Mouse (Mus musculus): ENCODE measurements around the gene Irx3.

Gene Irx3

DNA sequence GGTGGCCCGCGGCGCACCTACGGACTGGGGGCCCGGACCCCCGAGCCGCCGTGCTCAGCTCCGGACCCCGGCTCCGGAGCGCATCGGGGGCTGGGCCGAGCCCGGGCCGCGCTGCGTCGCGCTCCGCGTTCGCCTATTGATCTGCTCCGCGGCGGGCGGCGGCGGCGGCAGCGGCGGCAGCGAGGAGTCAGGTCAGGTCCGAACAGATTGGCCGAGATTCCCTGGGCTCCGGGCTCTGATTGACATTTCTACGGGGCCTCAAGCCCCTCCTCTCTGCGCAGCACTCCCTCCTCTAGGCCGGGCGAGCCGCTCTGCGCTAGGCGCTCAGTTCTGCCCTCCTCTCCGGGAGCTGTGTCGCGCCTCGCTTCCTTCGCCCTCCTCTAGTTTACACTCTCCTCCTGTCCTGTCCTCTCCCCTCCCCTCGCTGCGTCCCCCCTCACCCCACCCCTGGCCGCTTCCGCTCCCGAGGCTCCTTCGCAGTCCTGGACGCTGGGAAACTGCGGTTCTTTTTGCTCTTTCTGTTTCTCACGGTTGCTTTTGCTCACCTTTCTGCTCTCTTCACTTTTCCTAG lies 541 bp downstream of the Irx3 start:
- peak; percentile 83 for DNase-seq (ENCODE audit: low read depth)

DNA sequence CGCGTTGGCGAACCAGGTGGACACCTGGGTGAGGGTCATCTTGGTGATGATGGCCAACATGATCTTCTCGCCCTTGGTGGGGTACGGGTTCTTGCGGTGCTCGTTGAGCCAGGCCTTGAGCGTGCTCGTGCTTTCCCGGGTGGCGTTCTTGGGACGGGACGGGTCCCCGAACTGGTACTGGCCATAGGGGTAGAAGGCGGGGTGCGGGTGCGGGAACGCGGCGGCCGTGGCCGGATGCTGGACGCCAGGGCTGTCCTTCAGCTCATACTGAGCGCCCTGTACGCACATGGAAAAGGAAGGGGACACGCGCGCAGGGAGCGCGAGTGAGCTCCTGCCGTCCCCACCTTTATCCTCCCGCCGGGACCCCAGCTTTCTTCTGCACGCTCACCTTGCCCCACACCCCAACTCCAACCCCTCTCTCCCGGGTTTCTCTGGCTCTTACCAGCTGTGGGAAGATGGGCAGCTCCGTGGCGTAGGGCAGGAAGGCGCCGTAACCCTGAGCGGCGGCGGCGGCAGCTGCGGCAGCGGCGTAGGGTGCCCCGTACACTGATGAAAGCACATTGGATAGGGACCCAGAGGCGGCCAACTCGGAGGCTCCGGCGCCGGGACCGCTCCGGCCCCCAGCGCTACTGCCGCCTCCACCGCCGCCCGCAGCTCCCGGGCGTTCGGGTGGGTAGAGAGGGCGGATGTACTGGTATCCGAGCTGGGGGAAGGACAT lies 1.2 kb downstream of the Irx3 start:
- DNase-seq (ENCODE audit: low read depth), result peak; percentile 41

DNA sequence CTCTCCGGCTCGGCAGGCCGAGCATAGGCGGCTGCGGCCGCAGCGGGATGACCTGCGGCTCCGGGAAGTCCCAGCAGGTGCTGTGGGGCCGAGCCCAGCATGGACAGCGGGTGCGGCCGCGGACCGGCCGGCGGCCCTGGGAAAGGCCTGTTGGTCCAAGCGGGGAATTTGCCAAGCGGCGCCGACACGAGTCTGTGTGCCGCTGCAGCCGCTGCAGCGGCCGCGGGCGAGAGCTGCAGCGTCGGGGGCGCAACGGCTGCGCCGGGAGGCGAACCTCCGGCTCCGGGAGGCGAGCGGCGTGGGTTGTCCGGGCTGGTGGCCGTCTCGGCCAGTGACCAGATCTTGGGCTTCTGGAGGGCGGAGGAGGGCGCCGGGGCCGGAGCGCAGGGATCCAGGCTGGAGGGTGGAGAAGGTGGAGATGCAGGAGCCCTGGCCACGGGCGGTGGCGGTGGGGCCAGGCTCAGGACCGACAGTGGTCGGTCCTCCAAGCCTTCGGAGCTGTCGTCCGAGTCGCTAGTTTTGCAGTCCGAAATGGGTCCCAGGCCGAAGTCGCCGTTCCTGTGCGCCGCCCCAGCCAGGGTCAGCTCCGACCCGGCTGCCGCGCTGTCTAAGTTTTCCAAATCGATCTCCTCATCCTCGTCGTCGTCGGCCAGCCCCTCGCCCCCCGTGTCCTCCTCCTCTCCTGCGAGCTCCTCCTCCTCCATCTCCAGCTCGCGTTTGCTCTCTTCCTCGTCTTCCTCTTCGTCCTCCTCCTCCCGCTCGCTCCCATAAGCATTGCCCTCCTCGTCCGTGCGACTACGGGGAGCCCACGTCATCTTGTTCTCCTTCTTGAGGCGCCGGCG lies 2.0 kb downstream of the Irx3 start:
- DNase-seq (ENCODE audit: low read depth), result no peak

GRCm38 (mm10) chr8:91799016-91799581 lies 2.8 kb downstream of the Irx3 start:
- DNase-seq (ENCODE audit: low read depth), result no peak

GRCm38 (mm10) chr8:91797626-91798271 lies 4.1 kb downstream of the Irx3 start:
- peak; percentile 56 for DNase-seq (ENCODE audit: low read depth)

- no peak for DNase-seq (ENCODE audit: low read depth)
These were observed 8.0 kb downstream of the Irx3 start for GRCm38 (mm10) chr8:91793846-91794245.

GRCm38 (mm10) chr8:91787194-91787895 lies 14.5 kb downstream of the Irx3 start:
- DNase-seq (ENCODE audit: low read depth), result no peak

DNA sequence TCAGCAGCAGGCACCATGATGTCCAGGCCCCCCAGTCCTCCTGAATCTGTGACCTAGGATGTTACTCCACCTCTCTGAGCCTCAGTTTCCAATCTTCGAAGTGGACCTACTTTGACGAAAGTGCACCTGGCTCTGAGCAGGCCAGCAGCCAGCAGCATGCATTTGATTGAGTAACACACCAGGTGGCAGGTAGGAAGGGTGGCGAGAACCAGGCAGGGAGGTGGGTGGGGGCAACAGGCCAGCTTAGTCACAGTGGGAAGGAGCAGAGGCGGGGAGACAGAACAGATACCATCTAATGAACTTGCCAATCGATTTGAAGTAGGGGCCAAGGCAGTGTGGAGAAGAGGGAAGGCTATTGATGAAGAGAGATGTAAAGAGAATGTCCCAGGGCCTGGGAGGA lies 18.9 kb downstream of the Irx3 start:
- no peak for DNase-seq (ENCODE audit: low read depth)

DNA sequence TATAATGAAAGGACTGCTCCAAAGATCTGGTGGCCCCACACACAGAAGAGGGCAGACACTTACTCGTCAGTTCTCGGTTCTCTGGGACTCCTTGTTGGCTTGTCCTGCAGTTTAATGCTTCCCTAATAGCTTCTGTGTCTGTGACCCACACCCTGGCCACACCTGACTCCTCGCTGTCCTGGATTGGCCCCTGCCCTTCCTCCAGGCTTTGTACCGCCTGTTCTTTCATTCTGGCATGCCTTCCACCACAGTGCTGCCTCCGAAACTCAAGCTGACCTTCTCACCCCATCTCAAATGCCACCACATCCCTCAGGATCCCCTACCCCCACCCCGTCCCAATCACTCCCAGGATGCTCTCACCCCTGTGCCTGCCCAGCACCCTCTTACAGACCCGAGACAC lies 19.7 kb downstream of the Irx3 start:
- no peak for DNase-seq (ENCODE audit: low read depth)

- peak; percentile 58 for DNase-seq (ENCODE audit: low read depth)
These were observed 21.2 kb downstream of the Irx3 start for GRCm38 (mm10) chr8:91780648-91781047.

- peak; percentile 34 for DNase-seq (ENCODE audit: low read depth)
These were observed 33.0 kb downstream of the Irx3 start for GRCm38 (mm10) chr8:91768857-91769256.

GRCm38 (mm10) chr8:91765411-91766034 lies 36.3 kb downstream of the Irx3 start:
- DNase-seq (ENCODE audit: low read depth), result no peak

GRCm38 (mm10) chr8:91755566-91755965 lies 46.3 kb downstream of the Irx3 start:
- no peak for DNase-seq (ENCODE audit: low read depth)

- no peak for DNase-seq (ENCODE audit: low read depth)
These were observed 46.8 kb downstream of the Irx3 start for GRCm38 (mm10) chr8:91755062-91755461.

DNA sequence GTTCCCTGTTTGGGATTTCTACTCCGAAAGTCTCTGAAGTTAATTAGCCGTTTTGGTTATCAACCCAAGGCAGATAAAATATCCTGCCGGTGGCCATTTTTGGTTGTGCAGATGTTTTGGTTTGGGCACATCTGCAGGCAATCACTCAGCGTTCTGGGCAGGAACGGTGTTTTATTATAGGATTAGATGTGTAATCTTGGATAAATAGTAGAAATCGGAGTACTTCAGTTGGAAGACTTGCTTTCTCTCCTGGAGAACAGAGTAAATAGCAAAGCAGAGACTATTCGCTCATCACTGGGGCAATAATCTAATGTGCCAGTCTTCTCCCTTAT lies 51.1 kb downstream of the Irx3 start:
- no peak for DNase-seq (ENCODE audit: low read depth)

DNA sequence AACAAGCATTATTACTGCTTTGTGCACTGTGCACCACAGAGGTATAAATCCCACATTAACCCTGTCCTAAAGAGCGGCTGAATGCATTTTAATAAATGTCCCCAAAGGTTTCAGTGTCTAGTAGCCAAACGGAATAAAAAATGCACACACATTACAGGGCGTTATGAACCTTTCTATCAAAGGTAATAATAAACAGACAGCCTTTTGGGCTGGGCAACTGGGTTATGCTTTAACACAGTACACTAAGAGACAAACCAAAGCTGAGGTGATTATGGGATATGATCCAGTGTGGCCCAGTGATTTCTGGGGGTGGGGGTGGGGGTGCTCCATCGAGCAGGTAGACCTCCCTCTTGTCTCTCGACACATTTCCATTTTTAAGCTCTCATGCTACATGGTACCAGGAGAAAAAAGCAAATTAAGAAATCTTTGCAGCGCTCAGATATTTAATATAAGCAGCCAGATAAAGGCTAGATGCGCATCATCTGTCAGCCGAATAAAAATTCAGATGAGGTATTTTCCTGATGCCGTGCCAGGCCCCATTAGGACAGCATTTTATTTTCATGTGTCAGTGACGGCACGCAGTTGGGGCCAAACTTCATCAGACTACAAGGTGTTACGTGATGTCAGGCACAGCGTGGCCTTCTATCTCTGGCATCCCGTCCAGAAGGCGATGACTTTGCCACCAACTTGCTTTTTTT lies 51.6 kb downstream of the Irx3 start:
- DNase-seq (ENCODE audit: low read depth), result no peak

- no peak for DNase-seq (ENCODE audit: low read depth)
These were observed 52.5 kb downstream of the Irx3 start for GRCm38 (mm10) chr8:91749412-91749811.

Measured in NIH3T3 (cell line).